Mouse (Mus musculus) embryonic facial prominence, embryonic 11.5 days (tissue): Measurements from ENCODE around the gene Efhd1. TPM values are rescaled to one million over a fixed set of nuclear protein-coding genes. Genes with fewer than 3 reads are reported as not detected.

ENCODE experiments used
- ATAC-seq: fragments of 200-750 bp; cut with Nextera tagmentation; replicated peaks from 2 replicates; pipeline ENCODE4 v1.8.0; 2017; ENCODE audit warnings: low read depth; ENCODE audit not compliant: insufficient number of reproducible peaks, low FRiP score, low TSS enrichment
- DNase-seq: peaks from one replicate; pipeline ENCODE4 v3.0.0-alpha.2; 2015; ENCODE audit warnings: low spot score
- H3K27ac ChIP-seq: fragments of 300-500 bp; sonication (generic); replicated peaks from 2 replicates; pipeline ENCODE4 v1.5.1; 2014; ENCODE audit warnings: mild to moderate bottlenecking, low read depth, low read length, control low read depth
- H3K27me3 ChIP-seq: fragments of 300-500 bp; sonication (generic); 2 replicates; pipeline ENCODE4 v1.6.1; 2014; ENCODE audit warnings: mild to moderate bottlenecking, low read length, moderate library complexity, mixed read lengths; ENCODE audit not compliant: control insufficient read depth, insufficient read depth
- H3K36me3 ChIP-seq: fragments of 300-500 bp; sonication (generic); replicated peaks from 2 replicates; pipeline ENCODE4 v1.6.1; 2014; ENCODE audit warnings: low read depth, mild to moderate bottlenecking, low read length, moderate library complexity, mixed read lengths; ENCODE audit not compliant: control insufficient read depth, insufficient read depth
- H3K4me1 ChIP-seq: fragments of 300-500 bp; sonication (generic); 2 replicates; pipeline ENCODE4 v1.6.1; 2014; ENCODE audit warnings: low read length, mixed read lengths; ENCODE audit not compliant: control insufficient read depth, insufficient read depth
- H3K4me2 ChIP-seq: fragments of 300-500 bp; sonication (generic); 2 replicates; pipeline ENCODE4 v1.6.1; 2014; ENCODE audit warnings: low read depth, mild to moderate bottlenecking, control low read depth, low read length, moderate library complexity
- H3K4me3 ChIP-seq: fragments of 300-500 bp; sonication (generic); 2 replicates; pipeline ENCODE4 v1.5.1; 2014; ENCODE audit warnings: low read depth, low read length, control low read depth
- H3K9ac ChIP-seq: fragments of 300-500 bp; sonication (generic); replicated peaks from 2 replicates; pipeline ENCODE4 v1.6.1; 2014; ENCODE audit warnings: mild to moderate bottlenecking, control low read depth, low read length
- H3K9me3 ChIP-seq: fragments of 300-500 bp; sonication (generic); replicated peaks from 2 replicates; pipeline ENCODE4 v1.6.1; 2016; ENCODE audit warnings: mild to moderate bottlenecking, low read length, inconsistent platforms, mixed read lengths; ENCODE audit not compliant: control insufficient read depth
- WGBS: fragments of 180-500 bp; shearing (Covaris S2); extraction: QIAGEN DNeasy Blood & Tissue Kit; methylation state at CpG from one replicate; pipeline ENCODE4 v1.1.7; 2014; 5-methylcytosine and 5-hydroxymethylcytosine counted together
- polyA plus RNA-seq: library from polyadenylated mRNA; unstranded; fragments of >200 nt; fragmentation: Nextera tagmentation; extraction: Ambion mirVana; gene quantifications from 2 replicates; pipeline ENCODE4 v1.2.1, GENCODE M21; 2014

Gene Efhd1
- polyA plus RNA-seq, 1 experiment from 2014 or later: 1.1 TPM

GRCm38 (mm10) chr1:87283410-87283960, 19.3 kb downstream of the Efhd1 start:
- 87% methylated on average over 10 of the region's 10 CpGs for WGBS
- DNase-seq: no peak
- no peak overlapping the region for H3K4me3 ChIP-seq
- no peaks in the 10 kb centered on the region for H3K36me3 ChIP-seq
- no peaks in the 10 kb centered on the region for H3K27me3 ChIP-seq
- no peaks in the 10 kb centered on the region for H3K9me3 ChIP-seq
- H3K27ac ChIP-seq: no peak overlapping the region
- no peak overlapping the region for H3K9ac ChIP-seq
- no peak for ATAC-seq
- no peaks in the 10 kb centered on the region for H3K4me1 ChIP-seq
- H3K4me2 ChIP-seq: no peak overlapping the region

GRCm38 (mm10) chr1:87287105-87287504, 22.9 kb downstream of the Efhd1 start:
- Histone ChIP-seq H3K9me3 (no peaks in the 10 kb centered on the region), H3K27me3 (no peaks in the 10 kb centered on the region), H3K27ac (no peak overlapping the region), H3K36me3 (no peaks in the 10 kb centered on the region), H3K4me3 (no peak overlapping the region), H3K9ac (no peak overlapping the region), H3K4me2 (no peak overlapping the region), H3K4me1 (no peaks in the 10 kb centered on the region)
- 46% methylated on average over 2 of the region's 2 CpGs for WGBS
- DNase-seq (no peak), ATAC-seq (no peak)

GRCm38 (mm10) chr1:87291416-87291815, 27.3 kb downstream of the Efhd1 start:
- DNase-seq: no peak
- Histone ChIP-seq H3K4me2 (no peak overlapping the region), H3K27me3 (no peaks in the 10 kb centered on the region), H3K4me3 (no peak overlapping the region), H3K9ac (no peak overlapping the region), H3K9me3 (no peaks in the 10 kb centered on the region), H3K27ac (no peak overlapping the region), H3K4me1 (no peaks in the 10 kb centered on the region), H3K36me3 (no peaks in the 10 kb centered on the region)
- 75% methylated on average over 8 of the region's 8 CpGs for WGBS
- no peak for ATAC-seq

GRCm38 (mm10) chr1:87292420-87293190, 28.4 kb downstream of the Efhd1 start:
- Histone ChIP-seq H3K27me3 (no peaks in the 10 kb centered on the region), H3K9ac (no peak overlapping the region), H3K36me3 (no peaks in the 10 kb centered on the region), H3K4me3 (no peak overlapping the region), H3K9me3 (no peaks in the 10 kb centered on the region), H3K4me2 (no peak overlapping the region), H3K27ac (no peak overlapping the region), H3K4me1 (no peaks in the 10 kb centered on the region)
- 63% methylated on average over 15 of the region's 15 CpGs for WGBS
- DNase-seq (peak; percentile 42), ATAC-seq (no peak)

GRCm38 (mm10) chr1:87294063-87294710, 30.0 kb downstream of the Efhd1 start:
- no peaks in the 10 kb centered on the region for H3K9me3 ChIP-seq
- H3K27me3 ChIP-seq: no peaks in the 10 kb centered on the region
- no peak overlapping the region for H3K4me2 ChIP-seq
- no peak overlapping the region for H3K4me3 ChIP-seq
- DNase-seq (no peak), ATAC-seq (no peak)
- no peaks in the 10 kb centered on the region for H3K36me3 ChIP-seq
- H3K4me1 ChIP-seq: no peaks in the 10 kb centered on the region
- no peak overlapping the region for H3K9ac ChIP-seq
- H3K27ac ChIP-seq: no peak overlapping the region
- 81% methylated on average over 4 of the region's 4 CpGs for WGBS

GRCm38 (mm10) chr1:87294951-87295350, 30.8 kb downstream of the Efhd1 start:
- 56% methylated on average over 4 of the region's 4 CpGs for WGBS
- Histone ChIP-seq H3K9me3 (no peaks in the 10 kb centered on the region), H3K9ac (no peak overlapping the region), H3K4me3 (no peak overlapping the region), H3K27ac (no peak overlapping the region), H3K4me1 (no peaks in the 10 kb centered on the region), H3K27me3 (no peaks in the 10 kb centered on the region), H3K4me2 (no peak overlapping the region), H3K36me3 (no peaks in the 10 kb centered on the region)
- DNase-seq (no peak), ATAC-seq (no peak)

- Histone ChIP-seq H3K36me3 (no peaks in the 10 kb centered on the region), H3K4me3 (no peak overlapping the region), H3K9me3 (no peaks in the 10 kb centered on the region), H3K4me2 (no peak overlapping the region), H3K4me1 (no peaks in the 10 kb centered on the region), H3K27me3 (no peaks in the 10 kb centered on the region), H3K27ac (no peak overlapping the region), H3K9ac (no peak overlapping the region)
- WGBS: 87% methylated on average over 10 of the region's 10 CpGs
- no peak for DNase-seq
- no peak for ATAC-seq
Observed at GRCm38 (mm10) chr1:87297346-87297925, 33.3 kb downstream of the Efhd1 start.
